Mouse (Mus musculus) embryonic fibroblast, embryonic 13.5 days (primary cell): ENCODE results near the gene Slc35b3.

Experiments
- CTCF ChIP-seq: IDR thresholded peaks from 2 replicates; pipeline ENCODE4 v1.5.1; 2011; ENCODE audit warnings: mild to moderate bottlenecking, control low read depth, low read length, moderate library complexity, borderline replicate concordance; ENCODE audit not compliant: insufficient read depth
- POLR2A ChIP-seq: IDR thresholded peaks from 2 replicates; pipeline ENCODE4 v1.6.1; 2011; ENCODE audit warnings: low read depth, mild to moderate bottlenecking, control low read depth, low read length, moderate library complexity

- TF ChIP-seq POLR2A (no peak), CTCF (no peak)
Observed at GRCm38 (mm10) chr13:39002424-39002823, 41.7 kb upstream of the Slc35b3 start.
